Mouse (Mus musculus): ENCODE results near the gene Csk. TPM values are rescaled to one million over a fixed set of nuclear protein-coding genes. Genes with fewer than 3 reads are reported as not detected.
A peak's percentile ranks its signal among the peaks of the same experiment; 100 is the strongest.

Gene Csk
- polyA plus RNA-seq, 1 experiment from 2014 or later, result 25.5 TPM

GRCm38 (mm10) chr9:57633481-57634024 is 19.9 kb downstream of the Csk start:
- Histone ChIP-seq H3K27ac (ENCODE audit: low read length) (no peak overlapping the region), H3K36me3 (ENCODE audit: control insufficient read depth, insufficient read depth, low read length) (peaks cover 15% of the 10 kb centered on the region), H3K9ac (ENCODE audit: low read length) (no peak overlapping the region), H3K4me3 (ENCODE audit: low read length) (no peak overlapping the region), H3K4me2 (ENCODE audit: low read depth, low read length) (no peak overlapping the region), H3K9me3 (ENCODE audit: control insufficient read depth, low read length) (no peaks in the 10 kb centered on the region), H3K4me1 (replicated peaks; ENCODE audit: control insufficient read depth, insufficient read depth, low read length) (peaks cover 17% of the 10 kb centered on the region), H3K27me3 (ENCODE audit: control insufficient read depth, insufficient read depth, low read depth, low read length) (no peaks in the 10 kb centered on the region)
- WGBS, result 41% methylated on average over 4 of the region's 4 CpGs
- ATAC-seq (ENCODE audit: low read depth), result no peak

- Histone ChIP-seq H3K4me3 (ENCODE audit: low read length) (no peak overlapping the region), H3K9ac (ENCODE audit: low read length) (no peak overlapping the region), H3K27ac (ENCODE audit: low read length) (no peak overlapping the region), H3K36me3 (ENCODE audit: control insufficient read depth, insufficient read depth, low read length) (peaks cover 43% of the 10 kb centered on the region), H3K27me3 (ENCODE audit: control insufficient read depth, insufficient read depth, low read depth, low read length) (no peaks in the 10 kb centered on the region), H3K4me2 (ENCODE audit: low read depth, low read length) (no peak overlapping the region), H3K4me1 (replicated peaks; ENCODE audit: control insufficient read depth, insufficient read depth, low read length) (no peaks in the 10 kb centered on the region; the same call in 1 of the 2 replicates), H3K9me3 (ENCODE audit: control insufficient read depth, low read length) (no peaks in the 10 kb centered on the region)
- ATAC-seq (ENCODE audit: low read depth), result peak; percentile 69
- 64% methylated on average over 14 of the region's 14 CpGs for WGBS
These were observed 24.1 kb downstream of the Csk start for GRCm38 (mm10) chr9:57629118-57629874.

DNA sequence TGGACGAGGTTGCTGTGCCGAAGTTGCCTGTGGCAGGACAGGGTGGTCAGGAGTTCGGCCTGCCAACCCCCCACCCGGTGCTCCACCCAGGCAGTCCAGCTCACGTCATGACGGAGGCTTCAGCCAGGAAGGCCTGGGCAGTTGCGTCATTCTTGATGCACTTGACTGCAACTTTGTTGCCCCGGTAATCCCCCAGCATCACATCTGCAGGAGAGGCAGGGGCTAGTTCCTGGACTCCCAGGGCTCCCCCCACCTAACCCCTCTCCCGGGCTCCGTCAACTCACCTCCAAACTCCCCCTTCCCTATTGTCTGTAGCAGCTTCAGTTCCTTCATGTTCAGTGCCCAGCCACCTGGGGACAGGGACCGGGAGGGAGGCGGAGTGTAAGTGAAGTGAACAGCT is 24.7 kb downstream of the Csk start:
- ATAC-seq (ENCODE audit: low read depth), result peak; percentile 12; the same call in 1 of the 2 replicates
- 87% methylated on average over 12 of the region's 12 CpGs for WGBS
- Histone ChIP-seq H3K9me3 (ENCODE audit: control insufficient read depth, low read length) (no peaks in the 10 kb centered on the region), H3K9ac (ENCODE audit: low read length) (no peak overlapping the region), H3K27me3 (ENCODE audit: control insufficient read depth, insufficient read depth, low read depth, low read length) (no peaks in the 10 kb centered on the region), H3K4me1 (replicated peaks; ENCODE audit: control insufficient read depth, insufficient read depth, low read length) (no peaks in the 10 kb centered on the region), H3K4me2 (ENCODE audit: low read depth, low read length) (no peak overlapping the region), H3K36me3 (ENCODE audit: control insufficient read depth, insufficient read depth, low read length) (peaks cover 43% of the 10 kb centered on the region), H3K4me3 (ENCODE audit: low read length) (no peak overlapping the region), H3K27ac (ENCODE audit: low read length) (no peak overlapping the region)

DNA sequence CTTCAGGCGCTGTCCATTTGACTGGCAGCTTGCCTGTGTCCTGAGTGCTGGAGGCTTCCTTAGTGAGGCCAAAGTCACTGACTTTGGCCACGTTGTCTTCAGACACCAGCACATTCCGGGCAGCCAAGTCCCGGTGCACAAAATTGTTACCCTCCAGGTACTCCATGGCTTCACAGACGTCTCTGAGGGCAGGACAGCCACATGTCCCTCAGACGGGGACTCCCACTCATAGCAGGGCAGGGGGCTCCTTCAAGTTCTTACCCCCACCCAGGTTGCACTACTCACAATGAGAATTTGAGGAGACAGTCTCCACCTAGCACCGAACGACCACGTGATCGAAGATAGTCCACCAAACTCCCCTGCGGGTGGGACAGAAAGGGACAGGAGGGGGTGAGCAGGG is 25.5 kb downstream of the Csk start:
- H3K4me2 ChIP-seq (ENCODE audit: low read depth, low read length), result no peak overlapping the region
- 88% methylated on average over 11 of the region's 11 CpGs for WGBS
- no peak overlapping the region for H3K4me3 ChIP-seq (ENCODE audit: low read length)
- no peaks in the 10 kb centered on the region for H3K27me3 ChIP-seq (ENCODE audit: control insufficient read depth, insufficient read depth, low read depth, low read length)
- ATAC-seq (ENCODE audit: low read depth), result no peak
- no peaks in the 10 kb centered on the region for H3K4me1 ChIP-seq (replicated peaks; ENCODE audit: control insufficient read depth, insufficient read depth, low read length)
- no peak overlapping the region for H3K27ac ChIP-seq (ENCODE audit: low read length)
- peaks cover 43% of the 10 kb centered on the region for H3K36me3 ChIP-seq (ENCODE audit: control insufficient read depth, insufficient read depth, low read length)
- no peaks in the 10 kb centered on the region for H3K9me3 ChIP-seq (ENCODE audit: control insufficient read depth, low read length)
- H3K9ac ChIP-seq (ENCODE audit: low read length), result no peak overlapping the region

GRCm38 (mm10) chr9:57627191-57627590 is 26.2 kb downstream of the Csk start:
- no peak overlapping the region for H3K4me3 ChIP-seq (ENCODE audit: low read length)
- no peak overlapping the region for H3K4me2 ChIP-seq (ENCODE audit: low read depth, low read length)
- H3K36me3 ChIP-seq (ENCODE audit: control insufficient read depth, insufficient read depth, low read length), result peaks cover 43% of the 10 kb centered on the region
- no peak for ATAC-seq (ENCODE audit: low read depth)
- no peaks in the 10 kb centered on the region for H3K4me1 ChIP-seq (replicated peaks; ENCODE audit: control insufficient read depth, insufficient read depth, low read length)
- H3K27me3 ChIP-seq (ENCODE audit: control insufficient read depth, insufficient read depth, low read depth, low read length), result no peaks in the 10 kb centered on the region
- no peaks in the 10 kb centered on the region for H3K9me3 ChIP-seq (ENCODE audit: control insufficient read depth, low read length)
- H3K27ac ChIP-seq (ENCODE audit: low read length), result no peak overlapping the region
- no peak overlapping the region for H3K9ac ChIP-seq (ENCODE audit: low read length)
- WGBS, result 87% methylated on average over 17 of the region's 17 CpGs

DNA sequence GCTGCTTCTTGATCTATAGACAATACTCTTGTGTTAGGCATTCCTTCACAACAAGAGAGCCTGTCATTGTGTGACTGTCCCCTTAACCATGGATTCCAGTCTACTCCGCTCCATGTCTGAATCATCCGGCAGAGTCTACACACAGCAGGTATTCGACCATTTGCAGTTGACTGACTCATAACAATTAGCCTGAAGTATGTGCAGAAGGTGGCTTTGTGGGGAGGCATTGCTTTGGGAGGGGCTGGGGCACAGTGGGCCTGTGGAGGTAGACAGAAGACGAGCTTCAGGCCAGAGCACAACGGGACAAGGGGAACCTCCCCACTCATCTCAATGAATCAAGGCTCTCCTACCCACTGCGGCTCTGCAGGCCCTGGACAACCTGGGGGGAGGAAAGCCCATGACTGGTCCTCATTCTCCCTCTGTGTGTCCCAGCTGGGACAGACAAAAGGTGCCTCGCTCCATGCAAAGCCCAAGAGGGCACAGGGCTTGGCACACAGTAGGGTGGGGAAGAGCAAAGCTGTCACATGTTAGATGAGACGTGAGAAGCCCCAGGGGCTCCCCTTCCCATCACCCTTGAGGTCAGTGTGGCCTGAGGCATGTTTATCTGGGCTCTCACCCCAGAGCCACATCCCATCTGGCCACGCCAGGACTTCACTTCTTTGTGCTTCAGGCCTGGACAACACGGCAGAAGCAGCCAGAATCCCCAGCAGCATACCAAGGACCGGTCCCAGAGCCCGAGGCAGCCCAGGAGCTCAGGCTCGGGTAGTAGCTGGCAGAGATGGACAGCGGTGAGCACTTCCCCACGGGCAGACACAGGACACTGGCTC is 27.5 kb downstream of the Csk start:
- 83% methylated on average over 14 of the region's 15 CpGs for WGBS
- H3K36me3 ChIP-seq (ENCODE audit: control insufficient read depth, insufficient read depth, low read length), result peaks cover 43% of the 10 kb centered on the region

GRCm38 (mm10) chr9:57624295-57624694 is 29.1 kb downstream of the Csk start:
- Histone ChIP-seq H3K9ac (ENCODE audit: low read length) (no peak overlapping the region), H3K36me3 (ENCODE audit: control insufficient read depth, insufficient read depth, low read length) (peaks cover 35% of the 10 kb centered on the region), H3K4me3 (ENCODE audit: low read length) (no peak overlapping the region), H3K4me1 (replicated peaks; ENCODE audit: control insufficient read depth, insufficient read depth, low read length) (no peaks in the 10 kb centered on the region), H3K9me3 (ENCODE audit: control insufficient read depth, low read length) (no peaks in the 10 kb centered on the region), H3K27me3 (ENCODE audit: control insufficient read depth, insufficient read depth, low read depth, low read length) (no peaks in the 10 kb centered on the region), H3K27ac (ENCODE audit: low read length) (no peak overlapping the region), H3K4me2 (ENCODE audit: low read depth, low read length) (no peak overlapping the region)
- ATAC-seq (ENCODE audit: low read depth), result no peak
- 80% methylated on average over 7 of the region's 7 CpGs for WGBS

More for the DNA sequence above, 27.5 kb downstream of the Csk start:
- H3K27me3 ChIP-seq (ENCODE audit: control insufficient read depth, insufficient read depth, low read depth, low read length), result no peaks in the 10 kb centered on the region
- H3K9ac ChIP-seq (ENCODE audit: low read length), result no peak overlapping the region
- no peak for ATAC-seq (ENCODE audit: low read depth)
- H3K9me3 ChIP-seq (ENCODE audit: control insufficient read depth, low read length), result no peaks in the 10 kb centered on the region
- H3K27ac ChIP-seq (ENCODE audit: low read length), result no peak overlapping the region
- no peak overlapping the region for H3K4me3 ChIP-seq (ENCODE audit: low read length)
- no peaks in the 10 kb centered on the region for H3K4me1 ChIP-seq (replicated peaks; ENCODE audit: control insufficient read depth, insufficient read depth, low read length)
- H3K4me2 ChIP-seq (ENCODE audit: low read depth, low read length), result no peak overlapping the region

- ATAC-seq (ENCODE audit: low read depth), result no peak
- H3K4me1 ChIP-seq (replicated peaks; ENCODE audit: control insufficient read depth, insufficient read depth, low read length), result no peaks in the 10 kb centered on the region
- no peaks in the 10 kb centered on the region for H3K9me3 ChIP-seq (ENCODE audit: control insufficient read depth, low read length)
- no peak within 1 kb of the TSS for H3K4me3 ChIP-seq (ENCODE audit: low read length)
- no peak within 1 kb of the TSS for H3K9ac ChIP-seq (ENCODE audit: low read length)
- H3K27ac ChIP-seq (ENCODE audit: low read length), result no peak within 1 kb of the TSS
- WGBS, result 81% methylated on average over 5 of the region's 5 CpGs
- peaks cover 5% of the 10 kb centered on the region; the same call in 1 of the 2 replicates for H3K36me3 ChIP-seq (ENCODE audit: control insufficient read depth, insufficient read depth, low read length)
- no peaks in the 10 kb centered on the region for H3K27me3 ChIP-seq (ENCODE audit: control insufficient read depth, insufficient read depth, low read depth, low read length)
- H3K4me2 ChIP-seq (ENCODE audit: low read depth, low read length), result no peak within 1 kb of the TSS
These were observed 32.8 kb downstream of the Csk start, which contains the start of gene Lman1l for GRCm38 (mm10) chr9:57620674-57621073. Gene Lman1l, minus strand, starts transcription at chr9:57620774.

- Histone ChIP-seq H3K27me3 (ENCODE audit: control insufficient read depth, insufficient read depth, low read depth, low read length) (no peaks in the 10 kb centered on the region), H3K4me3 (ENCODE audit: low read length) (no peak overlapping the region), H3K9me3 (ENCODE audit: control insufficient read depth, low read length) (no peaks in the 10 kb centered on the region), H3K4me1 (replicated peaks; ENCODE audit: control insufficient read depth, insufficient read depth, low read length) (no peaks in the 10 kb centered on the region), H3K36me3 (ENCODE audit: control insufficient read depth, insufficient read depth, low read length) (no peaks in the 10 kb centered on the region), H3K9ac (ENCODE audit: low read length) (no peak overlapping the region), H3K4me2 (ENCODE audit: low read depth, low read length) (no peak overlapping the region), H3K27ac (ENCODE audit: low read length) (no peak overlapping the region)
- 61% methylated on average over 8 of the region's 8 CpGs for WGBS
- no peak for ATAC-seq (ENCODE audit: low read depth)
These were observed 34.6 kb downstream of the Csk start for GRCm38 (mm10) chr9:57618854-57619253.

Data from lung, embryonic 16.5 days (tissue).